Mouse (Mus musculus) erythroblast, adult 5-6 weeks (primary cell): ENCODE data around the gene Npas3. TPM values are rescaled to one million over a fixed set of nuclear protein-coding genes. Genes with fewer than 3 reads are reported as not detected.
"Not testable (repeated sequence)": the region's sequence is repeated elsewhere in the genome, so short reads cannot be mapped to it uniquely, and the experiment has no call there.

Experiments
- ATAC-seq: replicated peaks from 2 replicates; pipeline ENCODE4 v1.8.0; 2016; ENCODE audit warnings: moderate number of reproducible peaks, mild to moderate bottlenecking, moderate TSS enrichment, inconsistent platforms; ENCODE audit not compliant: poor library complexity, low FRiP score, severe bottlenecking
- total RNA-seq, 2 experiments: library from RNA; stranded (forward) in 1 of 2; stranded (reverse) in 1 of 2; fragments of 150-400 nt in 1 of 2; fragments of 200-764, 138-1000 nt in 1 of 2; gene quantifications; 2 replicates each; pipeline versions ENCODE4 v1.2.3 to v1.2.4; 2015 to 2017; ENCODE audit warnings: low replicate concordance in 2 of 2

Gene Npas3
- total RNA-seq (2015; ENCODE audit: low replicate concordance): not detected in 2 replicates
- total RNA-seq (2017; ENCODE audit: low replicate concordance): not detected in 2 replicates

DNA sequence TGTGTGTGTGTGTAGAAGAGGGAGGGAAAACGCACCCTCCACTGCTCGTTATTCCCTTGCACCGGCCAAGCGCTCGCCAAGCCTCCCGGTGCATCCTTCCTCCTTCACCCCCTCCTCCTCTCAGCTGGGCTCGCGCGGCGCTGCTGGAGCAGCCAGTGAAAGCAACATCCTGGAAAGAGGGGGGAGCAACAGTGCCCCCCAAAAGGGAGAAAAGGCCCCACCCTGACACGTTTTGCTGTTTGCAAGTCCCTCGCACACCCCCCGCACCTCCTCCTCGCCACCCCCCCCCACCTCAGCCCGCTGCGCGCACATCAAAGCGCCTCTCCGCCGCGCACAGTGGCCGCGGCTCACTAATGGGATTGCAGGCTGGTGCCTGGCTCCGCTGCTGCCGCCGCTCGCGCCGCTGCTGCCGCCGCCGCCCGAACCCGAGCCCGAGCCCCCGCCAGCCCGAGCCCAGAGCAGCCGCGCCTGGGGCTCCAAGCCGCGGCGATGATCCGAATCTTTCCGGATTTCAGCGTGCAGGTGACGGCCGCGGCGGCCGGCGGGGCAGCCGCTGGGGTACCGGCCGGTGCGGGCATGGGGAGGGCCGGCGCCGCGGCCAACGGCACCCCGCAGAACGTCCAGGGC, at the start of gene Npas3:
Npas3 (plus strand) TSS at position 577 of the 627 bp plus-strand sequence.
- no peak for ATAC-seq

DNA sequence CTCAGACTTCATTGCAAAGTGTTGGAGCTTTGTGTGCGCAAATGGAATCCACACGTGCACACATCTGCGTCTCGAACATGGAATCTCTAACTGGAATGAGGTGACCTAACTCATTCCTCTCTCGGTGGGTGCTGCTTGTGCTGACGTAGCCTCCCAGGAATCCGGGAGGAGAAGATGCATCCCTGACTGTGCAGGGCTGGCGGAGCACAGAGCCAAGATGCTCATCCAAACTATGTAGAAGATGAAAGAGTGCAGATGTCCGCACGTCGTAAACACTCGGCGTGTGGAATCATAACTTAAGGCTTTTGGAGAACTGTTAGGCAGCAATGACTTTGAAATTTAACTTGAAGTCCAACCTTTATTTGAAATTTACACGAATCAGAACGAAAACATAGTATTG, 31.3 kb upstream of the Npas3 start:
- no peak for ATAC-seq

DNA sequence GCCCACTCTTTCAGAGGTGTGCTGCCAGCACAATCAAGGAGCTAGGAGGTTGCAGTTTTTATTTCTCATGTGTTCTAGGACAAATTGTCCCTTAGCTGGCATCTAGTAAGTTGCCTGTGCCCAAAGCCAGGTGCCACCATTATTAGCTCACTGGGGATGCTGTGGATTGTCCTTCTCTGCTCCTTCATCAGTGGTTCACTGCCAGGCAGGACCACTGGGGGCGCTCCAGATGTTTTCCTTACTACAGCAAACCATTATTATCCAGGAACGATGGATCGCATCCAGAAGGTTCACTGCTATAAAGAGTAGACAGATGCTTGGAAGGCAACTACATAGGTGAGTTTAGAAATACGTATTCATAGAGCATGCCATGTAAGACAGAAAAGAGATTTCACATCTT, 25.7 kb upstream of the Npas3 start:
- ATAC-seq: no peak

DNA sequence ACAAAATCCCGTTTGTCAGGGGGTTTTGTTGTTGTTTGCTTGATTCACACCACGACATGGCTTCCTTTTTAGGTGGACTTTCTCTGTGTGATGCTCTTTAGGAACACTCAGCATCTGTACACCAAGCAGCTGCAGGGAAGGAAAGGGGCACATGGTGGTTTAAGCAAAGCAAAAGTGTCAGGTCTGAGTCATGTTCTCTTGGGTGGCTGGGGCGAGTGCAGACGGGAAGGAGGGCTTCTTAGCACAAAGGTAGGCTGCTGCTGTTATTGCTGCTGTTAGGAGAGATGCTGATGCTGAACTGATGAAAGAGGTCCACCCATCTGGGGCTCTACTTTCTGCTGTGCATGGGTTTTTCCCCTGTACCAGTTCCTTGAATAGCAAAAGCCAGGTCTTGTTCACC, 21.1 kb upstream of the Npas3 start:
- no peak for ATAC-seq

DNA sequence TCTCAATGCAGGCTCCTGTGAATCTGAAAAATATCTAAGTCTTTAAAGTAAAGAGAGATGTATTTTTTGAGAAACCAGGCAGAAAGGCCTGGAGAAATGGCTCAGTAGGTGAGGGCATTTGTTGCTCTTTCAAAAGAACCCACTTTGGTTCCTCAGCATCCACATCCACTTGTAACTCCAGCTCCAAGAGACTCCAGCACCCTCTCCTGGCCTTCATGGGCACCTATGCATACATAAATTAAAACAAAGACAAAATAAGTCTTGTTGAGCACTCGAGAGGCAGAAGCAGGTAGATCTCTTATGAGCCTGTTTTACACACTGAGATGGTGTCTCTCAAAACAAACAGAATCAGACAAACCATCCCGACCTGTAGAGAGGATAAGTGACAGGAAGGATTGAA, 19.1 kb upstream of the Npas3 start:
- ATAC-seq: no peak

DNA sequence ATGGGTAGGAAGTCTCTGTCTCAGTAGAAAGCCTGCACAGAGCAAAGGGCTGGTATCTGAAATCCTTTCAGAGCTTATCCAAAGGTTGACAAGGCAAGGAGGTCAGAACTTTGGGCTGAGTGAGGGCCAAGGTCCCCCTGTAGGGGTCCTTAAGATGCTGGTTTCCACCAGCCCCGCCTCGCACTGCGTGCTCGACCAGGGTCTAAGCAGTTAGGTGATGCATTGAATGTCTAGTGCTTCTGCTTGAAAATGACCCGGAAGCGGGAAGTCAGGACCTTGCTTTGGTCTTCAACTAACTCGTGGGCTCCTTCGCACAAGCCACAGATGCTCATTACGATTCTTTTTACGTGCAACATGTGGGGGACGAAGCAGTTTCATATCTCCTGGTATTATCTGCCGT, 2.3 kb upstream of the Npas3 start:
- no peak for ATAC-seq

DNA sequence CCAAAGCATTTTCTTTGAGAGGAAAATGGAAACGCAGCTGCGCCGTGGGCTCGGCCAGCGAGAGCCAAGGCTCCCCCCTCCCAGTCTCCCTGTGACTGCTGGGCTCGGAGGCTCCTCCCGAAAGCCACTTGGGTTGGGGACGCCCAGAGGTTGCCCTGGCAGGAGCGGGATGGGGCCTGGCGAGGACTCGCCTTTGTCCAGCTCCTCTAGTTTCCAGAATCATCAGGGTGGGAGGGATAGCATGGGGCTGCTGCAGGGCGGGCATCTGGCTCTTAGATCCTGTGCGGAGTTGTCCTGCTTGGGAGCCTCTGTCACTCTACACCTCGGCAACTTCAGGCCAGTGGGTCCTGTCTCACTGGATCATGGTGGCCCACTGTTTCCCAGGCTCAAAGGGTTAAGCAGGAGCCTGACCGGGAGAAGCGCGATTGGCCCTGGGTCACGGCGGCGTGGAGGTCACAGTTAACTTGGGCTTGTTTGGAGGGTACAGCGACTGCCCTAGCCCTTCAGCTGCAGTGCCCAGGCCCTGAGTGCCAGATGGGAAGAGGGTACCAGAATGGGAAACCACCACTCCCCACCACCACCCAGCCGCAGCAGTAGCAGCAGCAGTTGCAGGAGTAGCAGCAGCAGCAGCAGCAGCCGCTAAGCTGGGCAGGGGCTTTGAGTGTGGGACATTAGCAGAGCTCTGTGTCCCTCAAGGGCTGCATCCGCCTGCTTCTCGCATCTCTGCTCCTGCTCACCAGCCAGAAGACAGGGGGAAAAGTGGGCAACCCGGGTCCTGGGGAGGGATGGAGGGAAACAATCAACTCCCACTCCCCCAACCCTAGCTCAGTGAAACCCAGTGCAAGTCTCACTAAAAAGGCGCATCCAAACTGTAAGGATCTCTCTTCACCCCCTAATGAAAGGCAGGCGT, 1.6 kb upstream of the Npas3 start:
- no peak for ATAC-seq

DNA sequence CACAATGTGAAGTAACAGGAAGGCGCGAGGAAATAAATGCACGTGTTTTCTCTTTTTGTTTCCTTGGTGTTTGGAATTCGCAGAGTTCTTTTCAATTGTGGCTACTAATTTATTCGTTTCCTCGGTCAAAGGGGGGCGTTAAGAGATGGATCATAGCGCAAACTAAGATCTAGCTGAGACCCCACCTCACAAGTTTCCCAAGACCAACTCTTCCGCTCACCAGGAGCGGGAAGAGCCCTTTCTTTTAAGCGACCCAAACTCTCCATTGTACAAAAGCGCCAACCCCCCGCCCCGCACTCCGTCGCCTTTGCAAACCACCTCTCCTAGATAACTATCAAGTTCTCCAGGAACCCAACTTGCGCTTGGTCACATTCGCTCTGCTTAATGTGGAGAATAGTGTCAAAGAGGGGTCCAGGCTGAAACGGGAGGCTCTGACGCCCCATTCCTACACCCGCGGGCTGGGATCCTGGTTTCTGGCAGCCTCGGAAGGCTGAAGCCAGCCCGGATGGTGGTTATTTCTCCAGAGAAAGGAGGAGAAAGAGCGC, 914 bp upstream of the Npas3 start:
- ATAC-seq: no peak

DNA sequence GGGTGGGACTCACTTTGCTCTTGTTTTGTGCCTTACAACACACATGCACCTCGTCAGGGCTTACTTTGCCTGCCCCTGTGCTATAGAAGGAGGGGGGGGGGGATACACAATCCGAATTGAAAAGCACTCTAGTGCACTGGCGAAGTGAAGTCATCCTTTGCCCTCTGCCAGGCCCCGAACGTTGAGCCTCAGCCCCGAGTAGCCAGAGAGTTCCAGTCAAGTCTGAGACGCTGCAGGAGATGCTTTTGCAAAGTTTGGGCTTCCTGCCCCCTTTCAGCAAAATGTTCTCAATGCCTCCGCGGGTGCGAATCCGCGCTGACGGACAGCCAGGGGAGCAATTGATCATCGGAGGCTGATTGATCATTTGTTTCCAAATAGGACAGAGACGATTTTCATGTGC, 319 bp downstream of the Npas3 start:
- ATAC-seq: no peak

DNA sequence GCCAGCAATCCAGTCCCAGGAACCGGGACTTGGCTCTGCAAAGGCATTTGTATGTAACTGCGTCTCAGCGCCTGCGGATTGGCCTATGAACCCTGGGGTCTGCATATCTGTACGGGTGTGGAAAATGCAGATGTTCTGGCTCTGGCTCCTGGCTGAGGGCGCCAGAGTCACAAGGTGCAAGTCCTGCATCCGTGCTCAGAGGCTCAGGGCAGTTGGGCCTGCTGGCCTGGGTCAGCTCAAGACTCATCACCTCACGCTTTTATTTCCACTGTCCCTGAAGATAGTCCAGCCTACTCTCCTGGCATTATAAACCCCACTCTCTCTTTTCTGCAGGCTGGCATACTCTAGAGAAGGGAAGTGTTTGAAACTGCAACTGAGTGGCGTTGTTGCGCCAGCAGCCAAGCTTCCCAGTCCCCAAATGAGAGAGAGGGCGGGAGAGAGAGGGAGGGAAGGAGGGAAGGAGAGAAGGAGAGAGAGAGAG, 3.3 kb downstream of the Npas3 start:
- ATAC-seq: no peak

DNA sequence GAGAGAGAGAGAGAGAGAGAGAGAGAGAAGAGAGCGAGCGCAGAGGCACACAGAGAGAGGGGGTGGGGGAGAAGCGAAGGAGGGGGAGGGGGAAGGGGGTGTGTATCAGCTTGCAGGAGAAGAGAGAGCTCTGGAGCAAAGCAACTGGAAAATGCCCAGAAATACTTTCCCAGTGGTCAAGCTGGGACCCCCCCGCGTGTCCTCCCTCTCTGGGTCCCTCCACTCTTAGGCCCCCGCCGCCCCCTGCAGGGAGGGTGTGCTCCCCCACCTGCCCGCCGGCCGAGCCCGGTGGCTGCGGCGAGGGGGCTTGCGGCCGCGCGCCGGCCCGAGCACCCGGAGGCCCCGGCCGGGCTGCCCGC, 3.7 kb downstream of the Npas3 start:
- no peak for ATAC-seq

DNA sequence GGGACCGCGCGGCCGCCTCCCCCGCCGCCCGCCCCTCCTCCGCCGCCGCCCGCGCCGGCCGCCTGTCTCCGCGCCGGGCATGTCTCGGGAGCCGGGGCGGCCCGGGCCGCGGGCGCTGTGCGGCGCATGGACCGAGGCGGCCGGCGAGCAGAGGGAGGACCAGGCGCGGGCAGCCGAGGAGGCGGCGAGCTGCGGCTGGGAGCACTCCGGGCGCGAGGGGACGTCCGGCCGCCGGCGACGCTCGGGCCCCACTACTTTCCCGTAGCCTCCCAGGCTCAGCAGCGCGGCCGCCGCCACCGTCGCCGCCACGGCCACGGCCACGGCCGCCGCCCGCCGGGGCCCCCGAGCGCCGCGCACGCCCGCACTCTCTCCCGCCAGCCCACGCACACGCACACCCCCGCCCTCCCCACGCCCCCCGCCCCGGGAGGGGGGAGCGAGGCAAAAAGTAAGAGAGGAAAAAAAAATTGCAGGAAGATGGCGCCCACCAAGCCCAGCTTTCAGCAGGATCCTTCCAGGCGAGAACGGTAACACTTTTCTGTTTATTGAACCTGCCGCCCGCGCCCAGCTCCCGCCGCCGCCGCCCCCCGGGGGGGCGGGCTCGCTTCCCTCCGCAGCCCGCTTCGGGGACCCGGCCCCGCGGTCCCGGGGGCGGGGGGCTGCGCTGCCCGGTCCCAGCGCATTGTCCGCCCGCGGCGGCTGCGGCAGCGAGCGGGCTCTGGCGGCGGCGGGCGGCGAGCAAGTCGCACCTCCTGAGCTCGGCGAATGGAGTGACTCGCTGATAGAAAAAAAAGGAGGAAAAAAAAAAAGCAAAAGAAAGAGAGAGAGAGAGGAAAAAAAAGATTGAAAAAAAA, 4.3 kb downstream of the Npas3 start:
- ATAC-seq: no peak

DNA sequence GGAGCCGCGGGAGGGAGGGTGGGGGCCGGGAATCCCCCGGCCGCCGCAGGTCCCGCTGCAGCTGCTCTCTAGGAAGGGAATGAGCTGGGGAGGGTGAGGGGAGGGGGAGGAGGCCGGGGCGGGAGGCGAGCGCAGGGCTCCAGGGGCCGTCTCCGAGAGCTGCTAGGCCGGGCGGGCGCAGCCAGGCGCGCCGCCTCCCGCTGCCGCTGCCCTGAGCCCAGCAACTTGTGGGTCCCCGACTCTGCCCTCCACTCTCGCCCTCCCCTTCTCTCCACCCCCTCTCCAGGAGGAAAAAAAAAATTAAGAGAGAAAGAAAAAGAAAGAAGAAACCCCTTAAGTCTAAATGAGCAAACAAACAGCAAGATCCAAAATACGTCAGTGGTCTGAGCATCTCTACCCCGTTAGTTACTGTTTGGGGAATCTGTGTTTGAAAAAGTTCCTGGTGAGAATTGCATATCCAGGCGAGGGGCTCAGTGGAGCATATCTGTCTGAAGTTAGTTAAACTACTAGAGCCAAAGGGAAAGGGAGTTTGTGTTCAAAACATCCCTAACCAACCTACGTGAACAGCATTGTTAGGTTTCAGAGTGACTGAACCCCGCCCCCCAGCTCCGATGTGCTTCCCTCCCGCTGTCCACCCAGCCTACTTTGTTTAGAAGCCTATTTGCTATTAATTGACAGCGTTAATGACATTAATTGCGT, 5.1 kb downstream of the Npas3 start:
- no peak for ATAC-seq

DNA sequence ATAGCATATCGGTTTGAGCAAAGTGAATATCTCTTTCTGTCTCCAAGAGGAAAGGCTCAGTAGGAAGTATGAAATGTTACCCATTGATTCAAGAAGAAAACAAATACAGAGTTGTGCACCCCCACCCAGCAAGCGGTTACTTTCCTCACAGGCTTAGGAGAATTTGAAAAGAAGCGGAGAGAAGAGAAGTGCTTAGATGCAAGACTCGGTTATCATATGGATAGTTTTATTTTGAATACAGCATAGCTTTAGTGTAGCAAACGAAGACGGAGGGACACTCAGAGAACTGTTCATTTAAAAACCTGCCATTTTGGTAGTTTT, 5.6 kb downstream of the Npas3 start:
- no peak for ATAC-seq

DNA sequence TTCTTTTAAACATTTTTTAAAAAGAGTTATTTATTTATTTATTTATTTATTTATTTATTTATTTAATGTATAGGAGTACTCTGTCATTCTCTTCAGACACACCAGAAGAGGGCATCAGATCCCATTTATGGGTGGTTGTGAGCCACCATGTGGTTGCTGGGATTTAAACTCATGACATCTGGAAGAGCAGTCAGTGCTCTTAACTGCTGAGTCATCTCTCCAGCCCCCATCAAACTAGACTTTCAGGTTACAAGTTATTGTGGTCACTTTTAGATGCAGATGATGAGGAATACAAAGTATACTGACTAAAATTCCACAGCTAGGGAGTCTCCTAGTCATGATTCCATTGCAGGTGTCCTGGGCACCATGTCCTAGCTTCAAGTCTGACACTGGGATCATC, 26.0 kb downstream of the Npas3 start:
- not testable (repeated sequence) for ATAC-seq

DNA sequence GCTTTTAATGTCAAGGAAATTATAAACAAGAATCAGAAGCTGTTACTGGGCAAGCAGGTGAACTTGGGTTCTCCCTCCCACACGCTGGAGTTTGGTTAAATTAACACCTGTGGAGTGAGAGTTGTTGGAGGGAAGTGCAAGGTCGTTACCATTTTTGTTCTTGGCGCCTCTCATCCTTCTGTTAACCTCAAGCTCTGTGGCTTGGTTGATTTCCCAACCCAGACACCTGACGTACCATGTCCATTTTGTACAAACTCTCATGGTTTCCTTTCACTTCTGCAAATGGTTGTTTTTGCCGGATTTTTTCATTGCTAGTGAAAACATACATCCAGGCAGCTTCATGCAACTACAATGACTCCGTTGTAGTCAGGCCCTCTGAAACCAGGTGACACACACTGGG, 28.9 kb downstream of the Npas3 start:
- ATAC-seq: no peak

DNA sequence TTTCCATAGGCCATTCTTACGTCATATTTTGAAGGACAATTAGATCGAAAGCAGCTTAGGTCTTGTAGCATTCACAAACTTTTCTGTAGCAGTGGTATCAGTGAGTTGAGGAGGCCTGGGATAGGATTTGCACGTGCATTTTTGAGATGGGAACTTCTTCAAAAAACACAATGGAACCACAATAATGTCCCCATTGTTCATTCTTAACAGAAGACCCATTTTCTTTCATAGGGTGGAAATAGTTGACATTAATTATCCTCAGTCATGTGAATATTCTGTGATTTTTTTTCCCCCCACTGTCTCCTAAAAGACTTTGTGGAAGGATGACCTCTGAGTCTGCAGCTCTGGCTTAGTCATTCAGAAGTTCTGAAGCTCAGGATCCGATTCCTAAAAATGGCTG, 41.9 kb downstream of the Npas3 start:
- ATAC-seq: no peak

DNA sequence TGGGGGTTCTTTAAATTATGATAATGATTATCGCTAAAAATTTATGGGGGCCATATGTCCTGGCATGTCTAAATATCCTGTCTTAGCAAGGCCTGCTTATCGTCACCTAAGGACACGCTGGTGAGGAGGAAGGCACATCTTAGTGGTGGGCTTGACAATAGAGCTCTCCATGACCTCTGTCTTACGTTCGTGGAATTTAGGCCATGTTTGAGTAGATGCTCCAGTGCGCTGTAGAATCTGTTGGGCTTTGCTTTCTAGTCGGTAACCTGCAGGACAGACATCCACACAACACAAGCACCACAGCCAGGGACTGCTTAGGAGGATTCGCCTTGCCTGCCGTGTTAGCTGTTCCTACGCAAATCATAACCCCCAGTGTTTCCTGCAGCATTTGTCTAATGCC, 42.4 kb downstream of the Npas3 start:
- ATAC-seq: no peak

DNA sequence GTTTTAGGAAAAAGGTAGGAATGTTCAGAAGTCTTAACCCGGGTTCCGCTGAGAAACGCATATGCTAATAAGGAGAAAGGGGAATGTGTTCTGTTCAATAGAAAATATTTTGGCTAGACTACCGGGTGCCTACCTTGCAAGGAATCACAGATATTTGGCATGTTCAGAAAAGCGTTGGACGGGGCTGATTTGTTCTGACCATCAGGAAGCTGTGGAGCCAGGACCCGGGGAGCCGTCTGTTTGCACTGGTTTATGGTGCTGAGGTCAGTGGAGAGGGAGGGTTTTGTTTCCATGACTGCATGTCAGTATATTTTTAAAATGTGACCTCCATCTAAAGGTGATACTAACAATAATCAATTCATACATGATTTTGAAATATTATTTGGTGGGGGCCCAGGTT, 43.5 kb downstream of the Npas3 start:
- ATAC-seq: no peak
